Mouse (Mus musculus) mature B cell (primary cell): ENCODE measurements around the gene Muc13.

Experiments used
- in situ Hi-C: fragments of 300-500 bp; cut with MboI; formaldehyde crosslinking; loops from 2 replicates; pipeline ENCODE4 v1.14.3; 2019

The Muc13 gene

DNA sequence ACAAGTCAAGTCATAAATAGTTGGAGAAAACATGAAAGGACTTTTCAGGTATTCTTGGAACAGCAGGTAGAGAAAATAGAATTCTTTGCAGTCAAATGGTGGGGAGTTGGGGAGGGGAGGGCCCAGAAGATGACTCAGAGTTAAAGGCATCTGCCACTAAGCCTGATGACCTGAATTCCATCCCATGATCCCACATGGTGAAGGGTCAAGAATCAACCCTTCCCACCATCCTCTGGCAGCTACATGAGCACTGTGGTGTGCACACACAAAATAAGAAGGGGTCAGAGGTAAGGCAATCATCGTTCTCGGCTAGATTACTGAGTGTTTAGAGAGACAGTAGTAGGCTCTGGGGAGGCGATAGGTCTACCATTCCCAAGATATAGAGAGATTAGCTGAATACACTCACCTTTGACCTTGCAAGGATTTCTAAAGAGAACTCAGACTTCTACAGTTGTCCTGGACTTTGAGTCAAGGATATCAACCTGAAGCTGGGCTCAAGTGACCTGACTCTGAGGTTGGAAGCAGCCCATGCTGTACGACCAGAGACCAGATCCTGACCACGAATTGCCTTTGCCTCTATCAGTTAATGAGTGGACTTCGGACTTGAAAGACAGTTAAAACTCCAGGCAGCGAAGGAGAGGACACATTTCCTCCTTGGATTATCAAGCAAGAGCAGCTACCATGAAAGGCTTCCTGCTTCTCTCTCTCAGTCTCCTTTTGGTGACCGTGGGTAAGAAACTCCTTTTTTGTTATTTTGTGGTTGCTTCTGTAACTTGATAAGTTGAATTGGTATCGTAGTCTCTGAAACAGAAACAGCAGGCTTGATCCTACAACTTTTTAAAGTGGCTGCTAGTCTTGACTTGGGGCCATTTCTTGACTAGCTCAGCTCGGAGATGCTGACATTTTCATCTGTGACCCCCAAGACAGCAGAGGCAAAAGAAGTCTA is at the start of gene Muc13:
Gene Muc13 (plus strand): TSS at position 192 of the 946 bp plus-strand sequence.
- in situ Hi-C loops, result no loop called here

DNA sequence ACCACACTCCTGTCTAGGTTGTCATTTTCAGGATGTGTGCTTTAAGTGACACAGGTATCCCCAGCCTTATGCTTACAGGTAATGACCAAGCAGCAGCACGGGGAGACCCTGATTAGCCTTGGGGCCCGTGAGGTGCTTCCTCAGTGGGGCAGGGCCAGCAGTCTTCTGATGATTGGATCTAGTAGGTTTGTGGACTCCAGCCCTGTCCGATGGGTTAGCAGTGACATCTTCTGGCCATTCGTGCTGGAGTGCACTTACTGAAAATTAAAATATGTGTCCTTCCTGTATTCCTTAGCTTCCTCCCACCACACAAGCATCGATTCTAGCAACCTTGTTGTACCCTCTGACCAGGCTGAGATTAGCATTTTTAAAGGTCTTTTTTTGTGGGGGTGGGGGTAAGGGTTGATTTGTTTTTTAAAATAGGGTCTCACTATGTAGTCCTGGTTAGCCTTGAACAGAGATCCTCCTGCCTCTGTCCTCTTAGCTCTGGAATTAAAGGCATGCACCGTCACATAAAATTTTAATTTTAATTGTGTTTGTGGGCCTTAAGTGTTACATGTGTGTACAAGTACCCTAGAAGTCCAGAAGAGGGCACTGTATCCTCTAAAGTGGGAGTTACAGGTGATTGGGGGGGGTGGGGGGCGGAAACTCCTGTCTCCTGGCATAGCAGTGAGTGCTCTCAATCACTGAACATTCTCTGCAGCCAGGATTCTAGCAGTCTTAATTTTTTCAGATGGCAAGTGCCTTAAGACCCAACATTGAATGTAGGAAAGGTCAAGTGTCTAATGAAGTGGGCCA is 49.0 kb upstream of the Muc13 start:
- in situ Hi-C loops, result no loop called here

DNA sequence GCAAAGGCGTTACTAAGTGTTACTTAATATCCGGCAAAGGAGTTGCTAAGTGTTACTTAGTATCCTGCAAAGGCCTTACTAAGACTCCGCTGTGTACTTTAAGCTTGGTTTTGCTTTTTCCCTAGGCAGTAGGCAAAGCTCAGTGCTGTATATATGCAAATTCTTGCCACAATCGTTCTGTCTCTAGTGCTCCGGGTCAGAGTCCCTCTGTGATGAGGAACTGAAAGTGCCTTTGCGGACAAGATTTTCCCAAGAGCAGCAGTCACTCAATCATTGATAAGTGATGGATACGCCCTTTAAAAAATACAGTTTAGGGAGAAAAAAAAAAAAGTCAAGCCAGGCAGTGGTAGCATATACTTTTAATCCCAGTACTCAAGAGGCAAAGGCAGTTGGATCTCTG is 48.4 kb upstream of the Muc13 start:
- in situ Hi-C loops, result no loop called here

DNA sequence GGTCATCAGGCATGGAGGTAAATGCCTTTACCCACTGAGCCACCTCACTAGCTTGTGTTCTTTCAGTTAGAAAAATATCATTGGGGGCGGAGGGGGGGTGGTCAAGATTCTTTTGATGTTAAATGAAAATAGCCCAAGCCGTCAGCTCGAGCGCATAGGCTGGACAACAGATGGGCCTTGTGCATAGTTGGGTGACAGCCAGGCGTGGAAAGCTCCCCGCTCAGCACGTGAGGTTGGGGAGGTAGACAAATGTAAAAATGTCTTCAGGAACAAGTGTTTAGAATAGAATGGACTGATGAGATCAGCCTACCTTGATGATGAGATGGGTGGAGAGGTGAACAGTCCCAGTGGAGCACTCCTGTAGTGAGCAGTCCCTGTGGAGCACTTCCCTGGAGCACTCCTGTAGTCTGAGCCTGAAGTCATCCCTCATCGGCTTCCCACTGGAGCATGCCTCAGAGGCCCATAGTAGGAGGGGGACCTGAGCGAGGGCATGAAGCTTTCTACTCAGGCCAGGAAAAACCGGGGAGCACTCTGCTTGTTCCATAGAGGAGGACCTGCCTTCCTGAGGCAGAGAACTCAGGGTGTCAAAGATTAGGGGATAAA is 47.7 kb upstream of the Muc13 start:
- in situ Hi-C loops, result no loop called here

- in situ Hi-C loops, result no loop called here
Observed at GRCm38 (mm10) chr16:33747346-33747954, 46.4 kb upstream of the Muc13 start.

GRCm38 (mm10) chr16:33747994-33748393 is 45.8 kb upstream of the Muc13 start:
- in situ Hi-C loops, result no loop called here

- in situ Hi-C loops, result no loop called here
Observed at GRCm38 (mm10) chr16:33751152-33751551, 42.7 kb upstream of the Muc13 start.

- in situ Hi-C loops, result no loop called here
Observed at GRCm38 (mm10) chr16:33751590-33751989, 42.2 kb upstream of the Muc13 start.

DNA sequence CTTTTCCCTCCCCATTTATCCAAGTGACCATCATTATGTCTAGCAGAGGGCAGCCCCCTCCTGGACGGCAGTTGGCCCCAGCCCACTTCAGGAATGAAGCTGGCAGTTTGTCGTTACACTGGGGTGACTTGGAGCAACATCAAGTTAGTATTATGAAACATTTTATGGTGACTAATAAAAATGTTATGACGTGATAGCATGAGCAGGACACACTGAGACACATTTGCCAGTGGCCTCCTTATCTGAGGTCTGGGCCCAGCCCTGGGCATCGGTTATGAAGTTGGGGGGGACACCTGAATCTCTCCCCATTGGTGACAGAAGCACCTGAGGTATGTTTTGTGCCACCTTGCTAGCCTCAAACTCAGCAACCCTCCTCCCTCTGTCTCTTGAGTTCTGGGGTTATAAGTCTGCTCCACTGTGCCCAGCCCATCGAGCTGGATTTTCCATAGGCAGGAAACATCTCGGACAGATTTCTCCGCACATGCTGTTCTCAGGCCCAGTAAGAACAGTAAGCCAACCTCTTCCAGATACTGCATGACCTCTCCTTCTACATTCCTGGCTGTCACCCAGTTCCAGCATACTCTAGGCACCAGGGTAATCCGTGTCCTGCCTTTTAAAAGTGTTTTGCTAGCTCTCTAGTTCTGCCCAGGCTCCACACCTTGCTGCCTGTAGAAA is 40.8 kb upstream of the Muc13 start:
- in situ Hi-C loops, result no loop called here

- in situ Hi-C loops, result no loop called here
Observed at GRCm38 (mm10) chr16:33755293-33755692, 38.5 kb upstream of the Muc13 start.

DNA sequence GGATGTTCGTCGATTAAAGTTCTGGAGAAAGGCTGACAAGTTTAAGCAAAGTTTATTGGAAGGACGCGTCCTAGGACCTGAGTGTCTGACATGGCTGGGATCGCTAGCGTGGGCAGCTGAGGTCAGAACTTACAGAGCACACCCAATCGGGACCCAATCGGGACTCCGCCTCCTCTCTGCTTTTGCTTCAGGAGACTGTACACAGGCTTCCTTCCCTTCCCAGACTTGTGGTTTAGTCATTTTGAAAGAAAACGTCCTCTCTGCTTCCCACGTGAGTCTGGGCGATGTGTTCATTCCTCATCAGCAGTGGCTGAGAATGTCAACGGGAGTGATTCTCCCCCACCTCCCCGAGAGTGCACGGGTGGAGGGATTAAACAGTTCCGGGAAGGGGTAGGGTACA is 37.9 kb upstream of the Muc13 start:
- in situ Hi-C loops, result no loop called here

GRCm38 (mm10) chr16:33756396-33756795 is 37.4 kb upstream of the Muc13 start:
- in situ Hi-C loops, result no loop called here

- in situ Hi-C loops, result no loop called here
Observed at GRCm38 (mm10) chr16:33759207-33759606, 34.6 kb upstream of the Muc13 start.

GRCm38 (mm10) chr16:33760542-33760941 is 33.3 kb upstream of the Muc13 start:
- in situ Hi-C loops, result no loop called here

DNA sequence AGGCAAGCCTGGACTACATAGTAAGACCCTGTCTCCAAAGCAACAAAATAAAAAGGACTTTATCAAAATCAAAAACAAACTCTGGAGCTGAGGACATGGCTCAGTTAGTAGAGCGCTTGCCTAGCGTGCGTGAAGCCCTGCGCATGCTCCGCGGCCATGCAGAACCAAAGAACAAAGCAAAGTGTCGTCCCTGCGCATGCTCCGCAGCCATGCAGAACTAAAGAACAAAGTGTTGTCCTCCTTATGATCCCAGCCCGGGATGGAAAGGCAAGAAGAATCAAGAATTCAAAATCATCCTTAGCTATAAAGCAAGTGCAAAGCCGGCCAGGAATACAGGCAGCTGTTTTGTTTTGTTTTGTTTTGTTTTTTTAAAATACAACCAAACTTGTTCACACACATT is 32.8 kb upstream of the Muc13 start:
- in situ Hi-C loops, result no loop called here

- in situ Hi-C loops, result no loop called here
Observed at GRCm38 (mm10) chr16:33764501-33765193, 29.2 kb upstream of the Muc13 start.

DNA sequence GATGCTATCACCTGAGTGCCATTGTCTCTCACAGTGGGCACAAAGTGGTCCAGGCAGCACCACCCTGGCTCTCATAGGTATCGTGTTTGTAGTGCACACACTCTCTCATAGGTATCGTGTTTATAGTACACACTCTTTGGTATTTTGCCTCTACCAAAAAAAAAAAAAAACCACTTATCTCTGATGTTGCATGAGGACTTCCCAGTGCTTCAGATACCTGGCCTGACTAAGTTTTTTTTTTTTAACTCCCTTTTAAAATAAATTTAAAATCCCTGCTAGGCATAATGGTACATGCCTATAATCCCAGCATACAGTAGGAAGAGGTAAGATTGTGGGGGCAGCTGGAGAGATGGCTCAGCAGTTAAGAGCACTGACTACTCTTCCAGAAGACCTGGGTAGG is 28.4 kb upstream of the Muc13 start:
- in situ Hi-C loops, result no loop called here

DNA sequence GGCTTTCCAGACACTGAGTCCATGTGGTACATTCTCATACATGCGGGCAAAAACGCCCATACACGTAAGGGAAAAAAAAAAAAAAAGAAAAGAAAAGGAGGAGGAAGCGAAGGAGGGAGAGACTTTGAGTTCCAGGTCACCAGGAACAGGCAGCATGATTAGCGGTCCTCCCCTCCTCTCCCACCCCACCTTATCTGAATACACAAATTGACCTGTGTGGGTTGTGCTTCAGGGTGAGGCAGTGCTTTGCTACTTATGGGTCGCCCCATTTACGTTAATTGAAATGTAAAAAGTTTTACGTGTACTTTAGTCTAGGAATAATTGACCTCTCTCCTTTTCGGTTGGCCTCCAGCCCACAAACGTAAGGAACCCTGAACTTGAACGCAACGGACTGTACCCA is 27.5 kb upstream of the Muc13 start:
- in situ Hi-C loops, result no loop called here

DNA sequence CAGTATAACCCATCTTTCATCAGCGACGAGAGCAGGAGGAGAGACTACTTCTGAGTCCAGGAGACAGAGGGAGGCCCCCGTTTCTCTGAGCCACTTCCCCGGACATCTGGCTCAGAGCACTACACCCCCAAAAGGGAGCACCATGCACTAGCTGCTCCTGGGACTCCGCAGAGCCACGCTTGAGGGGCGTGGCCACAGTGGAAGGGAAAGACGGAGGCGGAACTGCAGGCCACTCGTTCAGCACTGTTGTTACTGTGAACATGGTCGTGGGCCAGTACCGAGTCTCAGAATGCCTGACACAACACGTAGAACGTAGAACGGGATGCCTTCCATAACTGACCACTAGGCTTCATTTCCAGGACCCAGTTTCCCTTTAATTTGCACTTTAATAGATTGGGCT is 27.1 kb upstream of the Muc13 start:
- in situ Hi-C loops, result no loop called here

GRCm38 (mm10) chr16:33768491-33769278 is 25.2 kb upstream of the Muc13 start:
- in situ Hi-C loops, result no loop called here
